Mouse (Mus musculus): ENCODE measurements at regions not wholly inside any gene's neighbourhood (a gene's known extent, or its start where the extent isn't known, plus 50 kb on each side); places are given as distances from the start of the nearest gene placed in this dataset.

- DNase-seq (ENCODE audit: low spot score in 2 of 2): no peak
These were observed 157.0 kb downstream of the Fgf18 start for GRCm38 (mm10) chr11:32990201-32990600.

GRCm38 (mm10) chr11:32978899-32979298 lies 154.5 kb upstream of the Smim23 start:
- no peak for DNase-seq (ENCODE audit: low spot score in 2 of 2)

GRCm38 (mm10) chr11:32976572-32976971 lies 152.2 kb upstream of the Smim23 start:
- no peak for DNase-seq (ENCODE audit: low spot score in 2 of 2)

- no peak for DNase-seq (ENCODE audit: low spot score in 2 of 2)
These were observed 149.0 kb upstream of the Smim23 start for GRCm38 (mm10) chr11:32973453-32973852.

- DNase-seq (ENCODE audit: low spot score in 2 of 2): no peak
These were observed 141.0 kb upstream of the Smim23 start for GRCm38 (mm10) chr11:32965418-32965817.

- peak in 1 of 2 experiments; percentile 5 for DNase-seq (ENCODE audit: low spot score in 2 of 2)
These were observed 139.4 kb upstream of the Smim23 start for GRCm38 (mm10) chr11:32963625-32964293.

- no peak for DNase-seq (ENCODE audit: low spot score in 2 of 2)
These were observed 137.2 kb upstream of the Smim23 start for GRCm38 (mm10) chr11:32961600-32961999.

- DNase-seq (ENCODE audit: low spot score in 2 of 2): no peak
These were observed 134.6 kb upstream of the Smim23 start for GRCm38 (mm10) chr11:32958961-32959360.

GRCm38 (mm10) chr11:32956993-32957392 lies 132.6 kb upstream of the Smim23 start:
- DNase-seq (ENCODE audit: low spot score in 2 of 2): peak; percentile 47 to 62

- no peak for DNase-seq (ENCODE audit: low spot score in 2 of 2)
These were observed 127.9 kb upstream of the Smim23 start for GRCm38 (mm10) chr11:32952271-32952670.

- no peak for DNase-seq (ENCODE audit: low spot score in 2 of 2)
These were observed 123.7 kb upstream of the Smim23 start for GRCm38 (mm10) chr11:32948132-32948531.

GRCm38 (mm10) chr11:32946481-32947001 lies 122.1 kb upstream of the Smim23 start:
- DNase-seq (ENCODE audit: low spot score in 2 of 2): no peak

GRCm38 (mm10) chr11:32945071-32945470 lies 120.7 kb upstream of the Smim23 start:
- DNase-seq (ENCODE audit: low spot score in 2 of 2): no peak

GRCm38 (mm10) chr11:32941331-32942009 lies 117.1 kb upstream of the Smim23 start:
- DNase-seq (ENCODE audit: low spot score in 2 of 2): peak; percentile 31 to 60

- no peak for DNase-seq (ENCODE audit: low spot score in 2 of 2)
These were observed 114.7 kb upstream of the Smim23 start for GRCm38 (mm10) chr11:32939102-32939501.

GRCm38 (mm10) chr11:32937167-32937566 lies 112.8 kb upstream of the Smim23 start:
- no peak for DNase-seq (ENCODE audit: low spot score in 2 of 2)

- DNase-seq (ENCODE audit: low spot score in 2 of 2): no peak
These were observed 107.5 kb upstream of the Smim23 start for GRCm38 (mm10) chr11:32931928-32932327.

GRCm38 (mm10) chr11:32931018-32931417 lies 106.6 kb upstream of the Smim23 start:
- no peak for DNase-seq (ENCODE audit: low spot score in 2 of 2)

GRCm38 (mm10) chr11:32928837-32929236 lies 104.4 kb upstream of the Smim23 start:
- DNase-seq (ENCODE audit: low spot score in 2 of 2): no peak

- DNase-seq (ENCODE audit: low spot score in 2 of 2): no peak
These were observed 101.2 kb upstream of the Smim23 start for GRCm38 (mm10) chr11:32925421-32926271.

- DNase-seq (ENCODE audit: low spot score in 2 of 2): no peak
These were observed 100.5 kb upstream of the Smim23 start for GRCm38 (mm10) chr11:32924932-32925331.

- DNase-seq (ENCODE audit: low spot score in 2 of 2): no peak
These were observed 88.7 kb upstream of the Smim23 start for GRCm38 (mm10) chr11:32913071-32913470.

Data from right cerebral cortex, adult 2 months (tissue).